Mouse (Mus musculus): ENCODE data around the gene Arf3.

DNA sequence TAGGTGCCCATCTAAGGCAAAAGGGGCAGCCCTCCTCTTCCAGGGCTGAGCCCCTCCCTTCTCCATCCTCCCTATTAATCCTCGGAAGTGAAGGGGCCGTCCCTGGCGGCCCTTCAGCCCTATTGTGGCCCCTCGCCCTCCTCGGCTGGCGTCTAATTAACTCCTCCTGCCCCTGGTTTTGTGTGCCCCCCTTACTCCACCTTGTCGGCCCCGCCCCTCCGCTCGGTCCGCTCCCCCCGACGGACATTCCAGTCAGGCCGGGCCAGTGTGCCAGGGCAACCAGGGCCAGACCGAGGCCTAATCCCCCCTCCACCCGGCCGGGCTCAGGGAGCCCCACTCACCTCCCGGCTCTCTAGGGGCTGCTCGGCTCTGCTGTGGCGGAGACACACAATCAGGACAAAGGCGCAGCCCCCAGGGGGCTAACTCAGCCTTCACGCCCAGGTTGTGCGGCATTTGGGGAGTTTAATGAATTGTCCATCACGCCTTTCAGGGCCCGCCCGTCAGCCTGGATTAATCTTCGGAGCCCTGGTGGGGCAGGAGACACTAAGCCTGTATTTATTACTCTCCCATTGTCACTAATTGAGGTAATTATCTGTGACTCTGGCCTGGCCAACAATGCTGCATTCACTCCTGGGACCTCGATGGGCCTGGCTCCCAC, 35.0 kb upstream of the Arf3 start:
- no peak for TF ChIP-seq CTCF (conservative IDR thresholded peaks at IDR 0.05; ENCODE audit: low read length)
- no peak for TF ChIP-seq POU5F1 (IDR thresholded peaks at IDR 0.05; ENCODE audit: borderline replicate concordance, low read length)

All from E14TG2a.4 (cell line).